Mouse (Mus musculus) heart, adult 18-20 months (tissue): ENCODE measurements around the gene Gjb6. TPM values are rescaled to one million over a fixed set of nuclear protein-coding genes. Genes with fewer than 3 reads are reported as not detected.

ENCODE experiments used
- DNase-seq, 2 experiments: peaks; one replicate each; pipeline ENCODE4 v3.0.0; 2021 to 2022; ENCODE audit warnings: mixed read lengths in 1 of 2
- total RNA-seq, 2 experiments: library from RNA; stranded (reverse); gene quantifications; 2 replicates each; pipeline ENCODE4 v1.2.3; 2021

Gene Gjb6
- total RNA-seq, 2 experiments from 2014 or later = not detected

- DNase-seq = no peak
Measured at GRCm38 (mm10) chr14:57084180-57084668, 49.2 kb downstream of the Gjb6 start.

GRCm38 (mm10) chr14:57082863-57083262 lies 50.5 kb downstream of the Gjb6 start:
- DNase-seq = no peak

- DNase-seq = no peak
Measured at GRCm38 (mm10) chr14:57075537-57075936, 57.9 kb downstream of the Gjb6 start.

Other genes starting within 250 kb of the Gjb6 start
- gene Zmym2, start 247.0 kb downstream of the Gjb6 start, total RNA-seq = 10 to 100 TPM; 26.1 to 29.4 TPM
- 10 to 100 TPM; 19.5 to 20.6 TPM for gene Gja3, start 75.5 kb downstream of the Gjb6 start, total RNA-seq
- gene Gjb2, start 28.9 kb downstream of the Gjb6 start, total RNA-seq = under 1 TPM in 1 of 2 experiments, not detected in 1; 0.15 TPM
- gene Gm4491, start 17.7 kb downstream of the Gjb6 start, total RNA-seq = not detected